In the genomic region with DNA sequence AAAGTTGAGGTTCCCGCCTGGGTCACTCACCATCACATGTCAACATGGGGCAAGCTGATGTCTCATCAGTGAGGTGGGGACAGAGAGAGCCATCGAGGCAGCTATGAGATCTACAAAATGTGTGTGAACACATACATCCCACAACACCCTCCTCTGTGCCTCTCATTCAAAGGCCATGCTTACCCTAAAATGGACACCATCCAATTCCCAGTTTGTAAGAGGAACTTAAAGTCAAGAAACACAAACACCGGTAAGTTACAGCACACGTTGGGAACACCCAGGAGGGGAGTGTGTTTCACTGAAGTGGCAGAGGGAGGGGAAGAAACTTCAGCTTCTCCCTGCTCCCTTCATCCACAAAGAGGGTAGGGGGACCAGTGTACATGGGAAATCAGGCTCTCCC, we compare ENCODE assay signal across 19 mouse cellular contexts.
DNase-seq lines count a peak whose midpoint lies in the region; ATAC-seq and TF ChIP-seq lines count a peak whose summit lies in the region.
"Had no signal": no experiment of that assay in that cellular context is flagged by ENCODE, and none has a peak within 500 bp of the region (broad histone marks: within the 10 kb centered on the region; RNA-seq: fewer than 3 reads in every experiment).

No protein-coding gene starts in this region.

- TF ChIP-seq POLR2A in heart, adult 2 months (IDR thresholded peaks at IDR 0.05; ENCODE audit: insufficient read depth, low read depth, low read length), result no peak

- H3K36me3 ChIP-seq in heart, adult 2 months (ENCODE audit: control insufficient read depth, insufficient read depth, low read length), result peaks cover 51% of the 10 kb centered on the region
- H3K36me3 ChIP-seq in lung, embryonic 16.5 days (ENCODE audit: control insufficient read depth, insufficient read depth, low read length), result no peaks in the 10 kb centered on the region
- peaks cover 88% of the 10 kb centered on the region for H3K36me3 ChIP-seq in C2C12 (ENCODE audit: control insufficient read depth, insufficient read depth)
- no peaks in the 10 kb centered on the region for H3K36me3 ChIP-seq in hindbrain, embryonic 12.5 days
- H3K36me3 ChIP-seq: embryonic facial prominence, embryonic 15.5 days; forebrain, embryonic 15.5 days; heart, embryonic 15.5 days; intestine, embryonic 15.5 days had no signal

- H3K9ac ChIP-seq in heart, adult 2 months (ENCODE audit: low read depth, low read length), result no peak overlapping the region
- no peak overlapping the region for H3K9ac ChIP-seq in lung, embryonic 16.5 days (ENCODE audit: low read length)
- no peak overlapping the region for H3K9ac ChIP-seq in hindbrain, embryonic 12.5 days
- H3K9ac ChIP-seq: embryonic facial prominence, embryonic 15.5 days; forebrain, embryonic 15.5 days; heart, embryonic 15.5 days; intestine, embryonic 15.5 days; liver, embryonic 14.5 days had no signal

- H3K4me3 ChIP-seq in heart, adult 2 months, result no peak overlapping the region
- no peak overlapping the region for H3K4me3 ChIP-seq in lung, embryonic 16.5 days (ENCODE audit: low read length)
- no peak overlapping the region for H3K4me3 ChIP-seq in C2C12 (ENCODE audit: insufficient read depth, poor library complexity, severe bottlenecking)
- no peak overlapping the region for H3K4me3 ChIP-seq in brown adipose tissue, adult 24 weeks (ENCODE audit: insufficient read depth, low read depth, low read length)
- H3K4me3 ChIP-seq in hindbrain, embryonic 12.5 days, result no peak overlapping the region
- H3K4me3 ChIP-seq: embryonic facial prominence, embryonic 15.5 days; forebrain, embryonic 15.5 days; heart, embryonic 15.5 days; intestine, embryonic 15.5 days had no signal

- no peaks in the 10 kb centered on the region; the same call in 1 of the 2 replicates for H3K79me2 ChIP-seq in heart, adult 2 months (replicated peaks; ENCODE audit: control insufficient read depth, insufficient read depth, low read length)
- peaks cover 93% of the 10 kb centered on the region for H3K79me2 ChIP-seq in C2C12 (ENCODE audit: control insufficient read depth, insufficient read depth)

- TF ChIP-seq CTCF in heart, adult 2 months (IDR thresholded peaks at IDR 0.05), result no peak
- no peak for TF ChIP-seq CTCF in C2C12 (IDR thresholded peaks at IDR 0.05; ENCODE audit: control insufficient read depth, insufficient read depth, insufficient read length)

- DNase-seq in heart, adult 2 months, result no peak
- DNase-seq in heart, postnatal 14 days, result no peak
- DNase-seq in lung, postnatal 25 days (ENCODE audit: low spot score), result no peak
- DNase-seq in T-cell, adult 2 months (ENCODE audit: low spot score), result no peak
- DNase-seq: gastrocnemius, postnatal 36 days; kidney, adult 8-10 months; kidney, postnatal 10 days; thymus, adult 18-20 months had no signal

- H3K4me2 ChIP-seq in lung, embryonic 16.5 days (ENCODE audit: low read depth, low read length), result no peak overlapping the region
- H3K4me2 ChIP-seq in hindbrain, embryonic 12.5 days (replicated peaks), result no peak overlapping the region
- H3K4me2 ChIP-seq: embryonic facial prominence, embryonic 15.5 days; forebrain, embryonic 15.5 days; heart, embryonic 15.5 days; intestine, embryonic 15.5 days; midbrain, embryonic 11.5 days had no signal

- peak overlapping the region; percentile 21 for H3ac ChIP-seq in C2C12 (ENCODE audit: control insufficient read depth, insufficient read length, low read depth)

- H3K9me3 ChIP-seq in lung, embryonic 16.5 days (ENCODE audit: control insufficient read depth, low read length), result no peaks in the 10 kb centered on the region
- no peaks in the 10 kb centered on the region for H3K9me3 ChIP-seq in hindbrain, embryonic 12.5 days (replicated peaks)
- H3K9me3 ChIP-seq: embryonic facial prominence, embryonic 15.5 days; forebrain, embryonic 15.5 days; G1E; heart, embryonic 15.5 days; intestine, embryonic 15.5 days had no signal

- TF ChIP-seq EP300 in heart, adult 2 months (IDR thresholded peaks at IDR 0.05; ENCODE audit: insufficient read depth, low read depth, low read length), result no peak

- peak overlapping the region; percentile 24; the same call in 1 of the 2 replicates for H3K27ac ChIP-seq in heart, adult 2 months
- H3K27ac ChIP-seq in lung, embryonic 16.5 days (ENCODE audit: low read length), result peak overlapping the region; percentile 71
- H3K27ac ChIP-seq in brown adipose tissue, adult 24 weeks (replicated peaks; ENCODE audit: low read depth, low read length), result peak overlapping the region; percentile 12; the same call in 1 of the 2 replicates
- H3K27ac ChIP-seq in hindbrain, embryonic 12.5 days, result no peak overlapping the region
- H3K27ac ChIP-seq: forebrain, embryonic 15.5 days; heart, embryonic 15.5 days; intestine, embryonic 15.5 days; liver, embryonic 14.5 days had no signal

- ATAC-seq in lung, embryonic 16.5 days (ENCODE audit: low read depth), result no peak
- ATAC-seq in hindbrain, embryonic 12.5 days (ENCODE audit: low FRiP score), result no peak
- ATAC-seq: forebrain, embryonic 15.5 days; intestine, embryonic 15.5 days had no signal

- 80% methylated on average over 4 of the region's 4 CpGs for WGBS in heart, adult 2 months
- 46% methylated on average over 4 of the region's 4 CpGs for WGBS in lung, embryonic 16.5 days
- WGBS in hindbrain, embryonic 12.5 days, result 75% methylated on average over 4 of the region's 4 CpGs

- no peaks in the 10 kb centered on the region for H3K27me3 ChIP-seq in heart, adult 2 months (ENCODE audit: control insufficient read depth, insufficient read depth, low read length)
- H3K27me3 ChIP-seq in lung, embryonic 16.5 days (ENCODE audit: control insufficient read depth, insufficient read depth, low read depth, low read length), result no peaks in the 10 kb centered on the region
- H3K27me3 ChIP-seq in C2C12 (ENCODE audit: control insufficient read depth, insufficient read depth, insufficient read length), result no peaks in the 10 kb centered on the region
- no peaks in the 10 kb centered on the region; the same call in 1 of the 2 replicates for H3K27me3 ChIP-seq in hindbrain, embryonic 12.5 days
- H3K27me3 ChIP-seq: embryonic facial prominence, embryonic 15.5 days; forebrain, embryonic 15.5 days; heart, embryonic 15.5 days; intestine, embryonic 15.5 days had no signal

- H3K79me3 ChIP-seq in C2C12 (ENCODE audit: low read depth), result peaks cover 83% of the 10 kb centered on the region

- intact Hi-C loops in heart, adult 2 months (cut with DNase I), result loop anchor here (2.0 kb wide), 1 partner anchor 33 kb away; no protein-coding TSS in a partner anchor
- intact Hi-C loops in heart, postnatal 14 days (cut with DNase I), result no loop called here

- H3K4me1 ChIP-seq in heart, adult 2 months (ENCODE audit: control insufficient read depth, insufficient read depth, low read length), result peaks cover 53% of the 10 kb centered on the region
- H3K4me1 ChIP-seq in lung, embryonic 16.5 days (replicated peaks; ENCODE audit: control insufficient read depth, insufficient read depth, low read length), result peaks cover 44% of the 10 kb centered on the region
- H3K4me1 ChIP-seq in brown adipose tissue, adult 24 weeks (ENCODE audit: control insufficient read depth, insufficient read depth, insufficient read length, low read length), result peaks cover 33% of the 10 kb centered on the region
- peaks cover 13% of the 10 kb centered on the region for H3K4me1 ChIP-seq in hindbrain, embryonic 12.5 days

TF ChIP-seq in C2C12, 6 proteins besides CTCF, POLR2A, EP300 and RAD21:
- TF ChIP-seq FOSL1 (IDR thresholded peaks at IDR 0.05; ENCODE audit: insufficient read depth, low read length, poor library complexity, severe bottlenecking) (no peak), USF1 (IDR thresholded peaks at IDR 0.05; ENCODE audit: low read depth) (no peak), MAX (IDR thresholded peaks at IDR 0.05) (no peak)
